Mouse (Mus musculus) MEL (cell line): ENCODE results near the gene Mprip. TPM values are rescaled to one million over a fixed set of nuclear protein-coding genes. Genes with fewer than 3 reads are reported as not detected.

ENCODE experiments used
- DNase-seq: peaks from one replicate; pipeline ENCODE4 v3.0.0; 2011; ENCODE audit warnings: low read depth, low spot score
- H3K27ac ChIP-seq: 2 replicates; pipeline ENCODE4 v1.5.1; 2012; ENCODE audit warnings: low read depth, mild to moderate bottlenecking, control low read depth, low read length, moderate library complexity; ENCODE audit not compliant: control insufficient read depth
- H3K27me3 ChIP-seq, 2 experiments: fragments of 150-350 bp in 1 of 2; sonication (generic) in 1 of 2; 2 replicates each; pipeline ENCODE4 v1.6.1; 2012; ENCODE audit warnings: low read length in 2 of 2, mild to moderate bottlenecking in 2 of 2, improper control_type of control experiment in 1 of 2, moderate library complexity in 1 of 2; ENCODE audit not compliant: insufficient read depth in 2 of 2, control insufficient read depth in 1 of 2
- H3K36me3 ChIP-seq, 2 experiments: 2 replicates each; pipeline ENCODE4 v1.6.1; 2012 to 2014; ENCODE audit warnings: low read length in 2 of 2, improper control_type of control experiment in 1 of 2, inconsistent platforms in 1 of 2, mild to moderate bottlenecking in 1 of 2; ENCODE audit not compliant: insufficient read depth in 2 of 2, control insufficient read depth in 1 of 2
- H3K4me1 ChIP-seq, 2 experiments: fragments of 150-350 bp in 1 of 2; sonication (generic) in 1 of 2; 2 replicates each; pipeline ENCODE4 v1.6.1; 2012; ENCODE audit warnings: low read length in 2 of 2, improper control_type of control experiment in 1 of 2, mild to moderate bottlenecking in 1 of 2; ENCODE audit not compliant: insufficient read depth in 2 of 2, control insufficient read depth in 1 of 2
- H3K4me3 ChIP-seq, 2 experiments: fragments of 150-350 bp in 1 of 2; sonication (generic) in 1 of 2; 2 replicates each; pipeline ENCODE4 v1.5.1; 2012; ENCODE audit warnings: low read depth in 2 of 2, low read length in 2 of 2, mild to moderate bottlenecking in 2 of 2, moderate library complexity in 2 of 2, control low read depth in 1 of 2, improper control_type of control experiment in 1 of 2; ENCODE audit not compliant: control insufficient read depth in 1 of 2, insufficient read depth in 1 of 2
- H3K79me2 ChIP-seq: 2 replicates; pipeline ENCODE4 v1.6.1; 2012; ENCODE audit warnings: mild to moderate bottlenecking, low read length, moderate library complexity; ENCODE audit not compliant: control insufficient read depth, poor library complexity, insufficient read depth
- H3K9ac ChIP-seq: 2 replicates; pipeline ENCODE4 v1.6.1; 2012; ENCODE audit warnings: low read depth, mild to moderate bottlenecking, control low read depth, low read length, moderate library complexity; ENCODE audit not compliant: control insufficient read depth, poor library complexity, severe bottlenecking
- H3K9me3 ChIP-seq: fragments of 150-350 bp; sonication (generic); replicated peaks from 2 replicates; pipeline ENCODE4 v1.6.1; 2012; ENCODE audit warnings: mild to moderate bottlenecking, low read length, improper control_type of control experiment, moderate library complexity; ENCODE audit not compliant: insufficient read depth
- CTCF ChIP-seq, 3 experiments: IDR thresholded peaks in 2 of 3; conservative IDR thresholded peaks in 1 of 3; 2 replicates each; pipeline ENCODE4 v1.5.1; 2011 to 2012; ENCODE audit warnings: low read length in 3 of 3, low read depth in 2 of 3, mild to moderate bottlenecking in 2 of 3, improper control_type of control experiment in 1 of 3, inconsistent platforms in 1 of 3, mixed read lengths in 1 of 3, moderate library complexity in 1 of 3; ENCODE audit not compliant: control insufficient read depth in 1 of 3, insufficient read depth in 1 of 3, poor library complexity in 1 of 3, severe bottlenecking in 1 of 3
- EP300 ChIP-seq, 2 experiments: IDR thresholded peaks; 2 replicates each; pipeline ENCODE4 v1.6.1; 2011; ENCODE audit warnings: improper control_type of control experiment in 2 of 2, low read length in 2 of 2, low read depth in 1 of 2, mild to moderate bottlenecking in 1 of 2
- GABPA ChIP-seq: IDR thresholded peaks from 2 replicates; pipeline ENCODE4 v1.6.1; 2012; ENCODE audit warnings: low read depth, mild to moderate bottlenecking, inconsistent platforms, low read length, improper control_type of control experiment, moderate library complexity
- JUND ChIP-seq: IDR thresholded peaks from 2 replicates; pipeline ENCODE4 v1.6.1; 2011; ENCODE audit warnings: low read depth, mild to moderate bottlenecking, improper control_type of control experiment, low read length
- MAFK ChIP-seq: IDR thresholded peaks from 2 replicates; pipeline ENCODE4 v1.6.1; 2011; ENCODE audit warnings: low read depth, mild to moderate bottlenecking, low read length, improper control_type of control experiment, borderline replicate concordance
- POLR2AphosphoS5 ChIP-seq: IDR thresholded peaks from 2 replicates; pipeline ENCODE4 v1.6.1; 2012; ENCODE audit warnings: low read depth, borderline replicate concordance, mild to moderate bottlenecking, inconsistent platforms, low read length, moderate library complexity, mixed read lengths
- SMC3 ChIP-seq: IDR thresholded peaks from 2 replicates; pipeline ENCODE4 v1.6.1; 2011; ENCODE audit warnings: low read depth, low read length, improper control_type of control experiment
- UBTF ChIP-seq: IDR thresholded peaks from 2 replicates; pipeline ENCODE4 v1.6.1; 2012; ENCODE audit warnings: low read depth, mild to moderate bottlenecking, inconsistent platforms, low read length, improper control_type of control experiment, moderate library complexity, borderline replicate concordance; ENCODE audit not compliant: insufficient read depth
- USF1 ChIP-seq: IDR thresholded peaks from 2 replicates; pipeline ENCODE4 v1.6.1; 2014; ENCODE audit warnings: low read depth, mild to moderate bottlenecking, inconsistent platforms, low read length, improper control_type of control experiment, moderate library complexity
- USF2 ChIP-seq, 2 experiments: IDR thresholded peaks; 2 replicates each; pipeline ENCODE4 v1.6.1; 2011 to 2012; ENCODE audit warnings: improper control_type of control experiment in 2 of 2, low read length in 2 of 2, borderline replicate concordance in 1 of 2, inconsistent platforms in 1 of 2, low read depth in 1 of 2, mild to moderate bottlenecking in 1 of 2; ENCODE audit not compliant: insufficient read depth in 1 of 2
- ZMIZ1 ChIP-seq: IDR thresholded peaks from 2 replicates; pipeline ENCODE4 v1.6.1; 2012; ENCODE audit warnings: low read depth, mild to moderate bottlenecking, inconsistent platforms, low read length, improper control_type of control experiment, moderate library complexity
- polyA plus RNA-seq, 2 experiments: library from polyadenylated mRNA; stranded (reverse) in 1 of 2; unstranded in 1 of 2; fragments of >175 nt in 1 of 2; fragments of >200 nt in 1 of 2; gene quantifications; 2 replicates each; pipeline versions ENCODE4 v1.2.1 to v1.2.4; 2012; ENCODE audit warnings: low replicate concordance in 2 of 2, low read depth in 1 of 2; ENCODE audit not compliant: insufficient read length in 2 of 2, insufficient read depth in 1 of 2, missing spikeins in 1 of 2
- total RNA-seq: library from RNA; depleted of rRNA; stranded (reverse); fragments of 300-350 nt; gene quantifications from 2 replicates; pipeline ENCODE4 v1.2.3, GENCODE M21; 2012

Mprip gene
- total and polyA plus RNA-seq, 3 experiments = 103 to 174 (median 142) TPM

DNA sequence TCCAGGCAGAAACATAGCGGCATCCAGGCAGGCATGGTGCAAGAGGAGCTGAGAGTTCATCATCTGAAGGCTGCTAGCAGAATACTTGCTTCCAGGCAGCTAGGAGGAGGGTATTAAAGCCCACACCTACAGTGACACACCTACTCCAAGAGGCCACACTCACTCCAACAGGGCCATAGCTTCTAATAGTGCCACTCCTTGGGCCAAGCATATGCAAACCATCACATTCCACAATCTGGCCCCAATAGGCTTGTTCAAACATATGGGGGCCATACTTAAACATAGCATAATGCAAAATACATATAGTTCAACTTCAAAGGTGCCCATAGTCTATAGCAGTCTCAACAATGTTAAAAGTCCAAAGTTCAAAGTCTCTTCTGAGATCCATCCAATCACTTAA is 128.2 kb downstream of the Mprip start:
- Histone ChIP-seq H3K9me3 (no peaks in the 10 kb centered on the region), H3K4me3 (no peak overlapping the region), H3K9ac (no peak overlapping the region), H3K36me3 (peaks cover 0 to 2% of the 10 kb centered on the region in 2 experiments; a peak in 2 of 4 replicates), H3K27me3 (no peaks in the 10 kb centered on the region), H3K4me1 (peaks cover 0 to 6% of the 10 kb centered on the region in 2 experiments; a peak in 2 of 4 replicates), H3K27ac (no peak overlapping the region), H3K79me2 (no peaks in the 10 kb centered on the region)
- DNase-seq = no peak
- TF ChIP-seq POLR2AphosphoS5 = no peak

GRCm38 (mm10) chr11:59793390-59793789 is 132.3 kb downstream of the Mprip start:
- peaks cover 0 to 11% of the 10 kb centered on the region in 2 experiments; a peak in 2 of 4 replicates for H3K36me3 ChIP-seq
- no peak for TF ChIP-seq CTCF (IDR thresholded peaks at IDR 0.05 in 2 of 3, conservative IDR thresholded peaks at IDR 0.05 in 1 of 3; ENCODE audit: control insufficient read depth in 1 of 3, insufficient read depth in 1 of 3, low read depth in 2 of 3, low read length in 3 of 3, poor library complexity in 1 of 3, severe bottlenecking in 1 of 3)
- TF ChIP-seq GABPA = no peak
- TF ChIP-seq USF2 (IDR thresholded peaks at IDR 0.05; ENCODE audit: borderline replicate concordance in 1 of 2, insufficient read depth in 1 of 2, low read depth in 1 of 2, low read length in 2 of 2) = no peak
- TF ChIP-seq UBTF = no peak
- no peak for TF ChIP-seq EP300 (IDR thresholded peaks at IDR 0.05; ENCODE audit: low read depth in 1 of 2, low read length in 2 of 2)
- no peak for TF ChIP-seq SMC3
- no peak for TF ChIP-seq MAFK
- no peak for DNase-seq

DNA sequence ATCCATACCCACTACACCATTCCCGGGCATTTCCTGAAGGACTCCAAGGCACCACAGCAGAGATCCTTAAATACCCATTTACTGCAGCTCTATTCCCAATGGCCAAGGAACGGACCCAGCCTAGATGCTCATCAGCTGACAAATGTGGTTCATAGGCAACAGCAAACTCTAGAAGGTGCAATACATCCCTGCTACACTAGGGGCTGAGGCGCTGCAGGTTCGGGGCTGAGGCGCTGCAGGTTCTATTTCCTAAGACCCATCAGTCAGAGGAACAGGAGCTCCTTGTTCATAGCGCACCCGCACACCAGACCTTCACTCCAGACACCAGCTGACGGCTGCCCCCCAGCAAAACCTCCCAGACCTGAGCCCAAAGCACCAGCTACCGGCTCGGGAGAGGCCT is 139.3 kb downstream of the Mprip start:
- Histone ChIP-seq H3K27ac (no peak overlapping the region), H3K79me2 (no peaks in the 10 kb centered on the region), H3K9me3 (no peaks in the 10 kb centered on the region), H3K4me1 (no peaks in the 10 kb centered on the region), H3K27me3 (no peaks in the 10 kb centered on the region), H3K4me3 (no peak overlapping the region), H3K36me3 (peaks cover 0 to 37% of the 10 kb centered on the region in 2 experiments; a peak in 2 of 4 replicates), H3K9ac (no peak overlapping the region)
- peak; percentile 39 for DNase-seq
- TF ChIP-seq CTCF (IDR thresholded peaks at IDR 0.05 in 2 of 3, conservative IDR thresholded peaks at IDR 0.05 in 1 of 3; ENCODE audit: control insufficient read depth in 1 of 3, insufficient read depth in 1 of 3, low read depth in 2 of 3, low read length in 3 of 3, poor library complexity in 1 of 3, severe bottlenecking in 1 of 3) = peak; percentile 24 to 31 (median 24); a peak in 3 of 6 replicates
- TF ChIP-seq USF1 = no peak
- no peak for TF ChIP-seq UBTF
- TF ChIP-seq JUND = no peak
- TF ChIP-seq SMC3 = 0 out of 2 replicates have a peak, but pooled peaks have one; percentile 3
- no peak for TF ChIP-seq ZMIZ1

More at GRCm38 (mm10) chr11:59793390-59793789, 132.3 kb downstream of the Mprip start:
- H3K9ac ChIP-seq = no peak overlapping the region
- no peak overlapping the region for H3K4me3 ChIP-seq
- H3K9me3 ChIP-seq = no peaks in the 10 kb centered on the region
- H3K27me3 ChIP-seq = no peaks in the 10 kb centered on the region
- no peaks in the 10 kb centered on the region for H3K79me2 ChIP-seq
- H3K27ac ChIP-seq = no peak overlapping the region
- no peaks in the 10 kb centered on the region for H3K4me1 ChIP-seq
